Mouse (Mus musculus): ENCODE measurements around the gene Gnat1.

DNA sequence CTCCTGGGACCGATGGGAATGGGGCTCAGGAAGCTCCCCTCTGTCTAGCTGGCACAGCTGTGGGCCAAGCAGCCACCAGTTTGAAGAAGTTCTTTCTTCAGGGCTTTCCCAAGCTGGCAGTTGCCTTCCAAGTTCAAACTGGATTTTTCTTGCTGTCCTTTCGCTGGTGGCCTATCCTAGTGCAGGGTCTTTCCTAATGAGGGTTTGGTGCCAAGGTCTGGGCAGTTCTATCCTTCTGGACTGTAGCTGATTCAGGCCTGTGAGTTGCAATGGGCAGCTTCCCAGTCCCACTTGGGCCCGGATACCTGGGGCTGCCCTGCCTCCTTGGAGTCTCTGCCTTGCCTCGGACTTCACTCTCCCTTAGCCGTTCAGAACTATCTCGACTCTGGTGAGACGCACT is 29.3 kb downstream of the Gnat1 start:
- TF ChIP-seq POLR2A (IDR thresholded peaks at IDR 0.05; ENCODE audit: borderline replicate concordance, insufficient read depth, low read length) (no peak), CTCF (IDR thresholded peaks at IDR 0.05; ENCODE audit: borderline replicate concordance, insufficient read depth, low read depth, low read length) (no peak)

All from cerebellum, adult 2 months (tissue).